Mouse (Mus musculus) neural tube, embryonic 14.5 days (tissue): ENCODE measurements at regions not wholly inside any gene's neighbourhood (a gene's known extent, or its start where the extent isn't known, plus 50 kb on each side); places are given as distances from the start of the nearest gene placed in this dataset.
"Not testable (repeated sequence)": the region's sequence is repeated elsewhere in the genome, so short reads cannot be mapped to it uniquely, and the experiment has no call there.

Source experiments
- ATAC-seq: fragments of 200-750 bp; cut with Nextera tagmentation; 2 replicates; pipeline ENCODE4 v1.8.0; 2017; ENCODE audit warnings: low read depth, mild to moderate bottlenecking, moderate TSS enrichment, moderate library complexity
- H3K27ac ChIP-seq: fragments of 300-500 bp; sonication (generic); 2 replicates; pipeline ENCODE4 v1.5.1; 2014; ENCODE audit warnings: low read depth, mild to moderate bottlenecking, control low read depth, low read length, moderate library complexity, mixed read lengths
- H3K27me3 ChIP-seq: fragments of 300-500 bp; sonication (generic); 2 replicates; pipeline ENCODE4 v1.6.1; 2014; ENCODE audit warnings: low read length; ENCODE audit not compliant: control insufficient read depth, insufficient read depth
- H3K36me3 ChIP-seq: fragments of 300-500 bp; sonication (generic); 2 replicates; pipeline ENCODE4 v1.6.1; 2014; ENCODE audit warnings: low read length, mixed read lengths; ENCODE audit not compliant: control insufficient read depth, insufficient read depth
- H3K4me1 ChIP-seq: fragments of 300-500 bp; sonication (generic); 2 replicates; pipeline ENCODE4 v1.6.1; 2014; ENCODE audit warnings: low read length; ENCODE audit not compliant: control insufficient read depth, insufficient read depth
- H3K4me2 ChIP-seq: fragments of 300-500 bp; sonication (generic); 2 replicates; pipeline ENCODE4 v1.6.1; 2014; ENCODE audit warnings: mild to moderate bottlenecking, low read depth, low read length, control low read depth
- H3K4me3 ChIP-seq: fragments of 300-500 bp; sonication (generic); 2 replicates; pipeline ENCODE4 v1.5.1; 2014; ENCODE audit warnings: low read depth, low read length, control low read depth, mixed read lengths
- H3K9ac ChIP-seq: fragments of 300-500 bp; sonication (generic); replicated peaks from 2 replicates; pipeline ENCODE4 v1.6.1; 2014; ENCODE audit warnings: low read depth, mild to moderate bottlenecking, control low read depth, low read length, mixed read lengths
- H3K9me3 ChIP-seq: fragments of 300-500 bp; sonication (generic); 2 replicates; pipeline ENCODE4 v1.6.1; 2016; ENCODE audit warnings: low read length; ENCODE audit not compliant: control insufficient read depth
- WGBS: fragments of 180-500 bp; shearing (Covaris S2); extraction: QIAGEN DNeasy Blood & Tissue Kit; methylation state at CpG from one replicate; pipeline ENCODE4 v1.1.7; 2014; 5-methylcytosine and 5-hydroxymethylcytosine counted together

GRCm38 (mm10) chr10:36884198-36884597 is 90.1 kb upstream of the Hdac2 start:
- Histone ChIP-seq H3K27me3 (no peaks in the 10 kb centered on the region), H3K9ac (no peak overlapping the region), H3K36me3 (no peaks in the 10 kb centered on the region), H3K4me2 (no peak overlapping the region), H3K4me3 (no peak overlapping the region), H3K9me3 (no peaks in the 10 kb centered on the region), H3K4me1 (no peaks in the 10 kb centered on the region), H3K27ac (no peak overlapping the region)
- no peak for ATAC-seq
- WGBS: 84% methylated on average over 2 of the region's 2 CpGs

- 0 out of 2 replicates have a peak, but pooled peaks have one; percentile 46 for ATAC-seq
- Histone ChIP-seq H3K4me3 (no peak overlapping the region), H3K9ac (no peak overlapping the region), H3K4me1 (0 out of 2 replicates have a peak, but pooled peaks cover 2% of the 10 kb centered on the region), H3K9me3 (no peaks in the 10 kb centered on the region), H3K27me3 (no peaks in the 10 kb centered on the region), H3K27ac (no peak overlapping the region), H3K36me3 (no peaks in the 10 kb centered on the region), H3K4me2 (no peak overlapping the region)
- 69% methylated on average over 6 of the region's 6 CpGs for WGBS
These were observed 76.3 kb upstream of the Hdac2 start for GRCm38 (mm10) chr10:36897900-36898600.

- no peak overlapping the region for H3K9ac ChIP-seq
- H3K27me3 ChIP-seq: no peaks in the 10 kb centered on the region
- WGBS: 75% methylated on average over 4 of the region's 4 CpGs
- no peaks in the 10 kb centered on the region for H3K36me3 ChIP-seq
- no peak overlapping the region for H3K4me2 ChIP-seq
- H3K4me3 ChIP-seq: no peak overlapping the region
- no peaks in the 10 kb centered on the region for H3K9me3 ChIP-seq
- no peaks in the 10 kb centered on the region for H3K4me1 ChIP-seq
- H3K27ac ChIP-seq: no peak overlapping the region
- ATAC-seq: no peak
These were observed 65.5 kb upstream of the Hdac2 start for GRCm38 (mm10) chr10:36908861-36909260.

GRCm38 (mm10) chr10:36918037-36918436 is 56.3 kb upstream of the Hdac2 start:
- not testable (repeated sequence) for H3K27ac ChIP-seq, H3K4me1 ChIP-seq, ATAC-seq, H3K9ac ChIP-seq, H3K36me3 ChIP-seq, H3K9me3 ChIP-seq, H3K4me3 ChIP-seq, H3K4me2 ChIP-seq, H3K27me3 ChIP-seq
- WGBS: 85% methylated on average over 2 of the region's 2 CpGs

GRCm38 (mm10) chr10:36923756-36924155 is 50.6 kb upstream of the Hdac2 start:
- Histone ChIP-seq H3K4me3 (no peak overlapping the region), H3K4me2 (no peak overlapping the region), H3K9ac (no peak overlapping the region), H3K27me3 (no peaks in the 10 kb centered on the region), H3K4me1 (no peaks in the 10 kb centered on the region), H3K36me3 (no peaks in the 10 kb centered on the region), H3K9me3 (no peaks in the 10 kb centered on the region), H3K27ac (no peak overlapping the region)
- ATAC-seq: no peak
- WGBS: 71% methylated on average over 3 of the region's 3 CpGs

- no peaks in the 10 kb centered on the region for H3K4me1 ChIP-seq
- no peak for ATAC-seq
- no peak overlapping the region for H3K9ac ChIP-seq
- H3K4me3 ChIP-seq: no peak overlapping the region
- no peaks in the 10 kb centered on the region for H3K27me3 ChIP-seq
- H3K9me3 ChIP-seq: no peaks in the 10 kb centered on the region
- WGBS: 91% methylated on average over 2 of the region's 2 CpGs
- H3K36me3 ChIP-seq: no peaks in the 10 kb centered on the region
- H3K4me2 ChIP-seq: no peak overlapping the region
- H3K27ac ChIP-seq: no peak overlapping the region
These were observed 50.2 kb upstream of the Hdac2 start for GRCm38 (mm10) chr10:36924161-36924560.
